Mouse (Mus musculus) gastrocnemius, adult 2 months (tissue): Measurements from ENCODE around the gene Zfpm1. TPM values are rescaled to one million over a fixed set of nuclear protein-coding genes. Genes with fewer than 3 reads are reported as not detected.

Source experiments
- DNase-seq: peaks from one replicate; pipeline ENCODE4 v3.0.0; 2022
- H3K27ac ChIP-seq: fragments of 200-600 bp; 2 replicates; pipeline ENCODE4 v1.8.1; 2022; ENCODE audit warnings: mild to moderate bottlenecking
- H3K4me3 ChIP-seq: fragments of 200-600 bp; 2 replicates; pipeline ENCODE4 v1.8.1; 2022; ENCODE audit warnings: mild to moderate bottlenecking, moderate library complexity
- CTCF ChIP-seq: fragments of 200-600 bp; IDR thresholded peaks from 2 replicates; pipeline ENCODE4 v1.8.1; 2022; ENCODE audit warnings: antibody characterized with exemption, mild to moderate bottlenecking, moderate library complexity
- intact Hi-C: fragments of 180-260 bp; cut with DNase I; formaldehyde crosslinking; loops from one replicate; pipeline ENCODE4 v1.15.1; 2025
- total RNA-seq, 2 experiments: library from RNA; stranded (reverse); gene quantifications; 2 replicates each; pipeline ENCODE4 v1.2.3; 2021

Gene Zfpm1
- total RNA-seq, 2 experiments from 2014 or later: 6.6 to 8.8 TPM

- TF ChIP-seq CTCF: no peak
- H3K4me3 ChIP-seq: no peak overlapping the region
- H3K27ac ChIP-seq: no peak overlapping the region
- DNase-seq: no peak
- intact Hi-C loops: no loop called here
These were observed 43.3 kb downstream of the Zfpm1 start for GRCm38 (mm10) chr8:122325196-122325595.

GRCm38 (mm10) chr8:122326114-122326542, 44.2 kb downstream of the Zfpm1 start:
- Histone ChIP-seq H3K4me3 (no peak overlapping the region), H3K27ac (no peak overlapping the region)
- DNase-seq: no peak
- intact Hi-C loops: no loop called here
- TF ChIP-seq CTCF: no peak

GRCm38 (mm10) chr8:122329072-122329471, 47.1 kb downstream of the Zfpm1 start:
- Histone ChIP-seq H3K27ac (no peak overlapping the region), H3K4me3 (no peak overlapping the region)
- intact Hi-C loops: no loop called here
- TF ChIP-seq CTCF: no peak
- no peak for DNase-seq

DNA sequence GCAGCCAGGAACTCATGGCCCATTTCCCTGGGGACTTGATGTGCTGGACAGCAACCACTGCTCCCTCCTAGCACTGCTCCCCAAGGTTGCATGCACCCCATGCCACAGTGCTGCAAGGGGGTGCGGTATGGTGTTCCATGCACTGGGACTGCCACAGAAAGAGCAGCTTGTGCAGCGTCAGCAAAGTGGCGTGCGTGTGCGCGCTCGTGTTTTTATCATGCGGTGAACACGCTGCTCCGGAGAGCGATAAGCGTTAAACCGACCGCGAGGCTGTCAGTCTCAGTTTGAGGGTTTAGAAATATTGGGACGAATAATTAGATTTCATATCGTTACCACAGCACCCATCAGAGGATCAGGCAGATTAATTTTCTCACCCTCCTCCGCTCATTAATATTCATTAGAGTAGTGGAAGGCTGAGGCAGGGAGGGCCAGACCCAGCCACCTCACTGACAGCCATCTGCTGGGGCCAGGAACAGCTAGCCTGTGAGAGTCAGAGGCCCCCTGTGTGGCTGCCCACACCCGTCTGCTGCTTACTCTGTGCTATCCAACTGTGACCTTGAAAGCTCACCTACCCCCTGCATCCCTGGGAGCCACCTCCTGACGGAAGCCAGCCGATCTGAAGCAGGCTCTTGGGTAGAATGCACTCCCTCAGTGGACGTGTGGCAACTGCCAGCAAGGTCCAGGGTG, 47.8 kb downstream of the Zfpm1 start:
- no peak for DNase-seq
- intact Hi-C loops: loop anchor here (10.0 kb wide), 2 partner anchors 165 to 355 kb away; no protein-coding TSS in a partner anchor
- Histone ChIP-seq H3K4me3 (no peak overlapping the region), H3K27ac (no peak overlapping the region)
- TF ChIP-seq CTCF: no peak

DNA sequence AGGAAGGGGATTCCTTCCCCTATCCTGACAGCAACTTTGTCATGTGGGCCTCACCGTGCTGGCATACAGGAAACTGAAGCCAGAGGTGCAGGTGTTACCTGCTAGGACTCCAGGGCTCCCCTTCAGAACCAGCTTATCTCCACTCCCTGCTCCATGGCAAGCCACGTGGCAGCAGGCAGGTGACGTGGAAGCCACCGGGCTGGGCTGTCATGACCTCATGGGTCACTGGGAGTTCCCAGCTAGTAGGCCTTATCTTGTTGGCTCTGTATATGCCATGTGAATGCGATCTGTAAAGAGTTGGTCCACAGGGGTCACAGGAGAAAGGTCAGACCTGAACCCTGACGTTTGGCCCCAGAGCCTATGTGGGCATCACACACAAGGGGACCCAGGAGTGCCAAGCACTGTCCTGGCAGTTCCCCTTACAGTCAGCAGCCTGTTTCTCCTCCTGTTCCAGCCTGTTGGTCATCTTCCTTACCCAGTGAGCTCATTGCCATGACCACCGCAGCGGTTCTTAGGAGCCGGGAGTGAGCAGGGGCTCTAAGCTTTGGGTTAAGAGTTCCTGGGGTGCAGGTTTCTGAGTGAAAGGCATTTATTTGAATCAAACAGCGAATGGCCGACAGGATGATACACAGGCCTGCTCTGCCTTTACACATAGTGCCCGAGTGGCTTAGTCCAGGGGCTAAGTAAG, 48.6 kb downstream of the Zfpm1 start:
- Histone ChIP-seq H3K4me3 (no peak overlapping the region), H3K27ac (peak overlapping the region; percentile 41)
- DNase-seq: no peak
- intact Hi-C loops: loop anchor here (10.0 kb wide), 2 partner anchors 166 to 356 kb away; no protein-coding TSS in a partner anchor
- TF ChIP-seq CTCF: no peak

DNA sequence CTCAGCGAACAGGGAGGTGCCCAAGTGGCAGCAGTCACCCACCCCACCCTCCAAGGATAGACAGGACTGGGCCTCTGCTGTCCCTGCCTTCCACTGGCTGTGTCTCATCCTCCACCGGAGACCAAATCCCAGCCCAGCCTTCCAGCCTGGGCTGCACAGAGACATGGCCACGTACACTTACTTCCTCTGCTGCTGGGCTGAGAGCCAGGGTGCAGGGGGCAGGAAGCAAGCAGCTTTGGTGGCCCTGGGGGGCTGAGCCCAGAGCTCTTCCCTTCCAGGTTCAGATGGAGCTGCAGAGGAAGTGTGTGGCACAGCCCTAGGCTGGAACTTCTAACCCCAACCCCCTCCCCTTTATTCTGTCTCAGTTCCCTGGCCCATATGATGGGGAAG, 49.2 kb downstream of the Zfpm1 start:
- no peak for TF ChIP-seq CTCF
- H3K4me3 ChIP-seq: no peak overlapping the region
- DNase-seq: peak; percentile 59
- intact Hi-C loops: loop anchor here (10.0 kb wide), 2 partner anchors 166 to 356 kb away; no protein-coding TSS in a partner anchor
- peak overlapping the region; percentile 41 for H3K27ac ChIP-seq

GRCm38 (mm10) chr8:122332753-122333506, 51.0 kb downstream of the Zfpm1 start:
- Histone ChIP-seq H3K27ac (no peak overlapping the region), H3K4me3 (no peak overlapping the region)
- intact Hi-C loops: loop anchor here (1.0 to 10.0 kb wide), 4 partner anchors 50 to 358 kb away; partner anchors contain the start of gene Zfpm1
- peak; percentile 88 for DNase-seq
- no peak; the same call in 1 of the 2 replicates for TF ChIP-seq CTCF

DNA sequence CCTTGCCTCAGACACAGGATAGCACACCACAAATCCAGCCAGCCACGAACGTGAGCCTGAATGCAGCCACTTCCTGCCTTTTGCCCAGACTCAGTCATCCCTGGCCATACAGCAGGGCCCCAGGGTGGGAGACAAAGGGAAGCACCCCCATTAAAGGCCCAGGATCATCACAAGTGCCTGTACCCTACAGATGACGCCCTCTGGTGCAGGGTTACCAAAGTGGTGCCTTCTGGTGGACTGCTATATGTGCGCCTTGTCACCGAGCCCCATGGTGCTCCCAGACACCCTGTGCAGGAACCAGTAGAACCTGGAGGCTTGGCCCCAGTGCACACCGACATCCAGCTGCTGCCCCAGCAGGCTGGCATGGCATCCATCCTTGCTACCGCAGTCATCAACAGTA, 51.6 kb downstream of the Zfpm1 start:
- no peak for TF ChIP-seq CTCF
- no peak for DNase-seq
- intact Hi-C loops: loop anchor here (1.0 to 10.0 kb wide), 4 partner anchors 51 to 359 kb away; partner anchors contain the start of gene Zfpm1

DNA sequence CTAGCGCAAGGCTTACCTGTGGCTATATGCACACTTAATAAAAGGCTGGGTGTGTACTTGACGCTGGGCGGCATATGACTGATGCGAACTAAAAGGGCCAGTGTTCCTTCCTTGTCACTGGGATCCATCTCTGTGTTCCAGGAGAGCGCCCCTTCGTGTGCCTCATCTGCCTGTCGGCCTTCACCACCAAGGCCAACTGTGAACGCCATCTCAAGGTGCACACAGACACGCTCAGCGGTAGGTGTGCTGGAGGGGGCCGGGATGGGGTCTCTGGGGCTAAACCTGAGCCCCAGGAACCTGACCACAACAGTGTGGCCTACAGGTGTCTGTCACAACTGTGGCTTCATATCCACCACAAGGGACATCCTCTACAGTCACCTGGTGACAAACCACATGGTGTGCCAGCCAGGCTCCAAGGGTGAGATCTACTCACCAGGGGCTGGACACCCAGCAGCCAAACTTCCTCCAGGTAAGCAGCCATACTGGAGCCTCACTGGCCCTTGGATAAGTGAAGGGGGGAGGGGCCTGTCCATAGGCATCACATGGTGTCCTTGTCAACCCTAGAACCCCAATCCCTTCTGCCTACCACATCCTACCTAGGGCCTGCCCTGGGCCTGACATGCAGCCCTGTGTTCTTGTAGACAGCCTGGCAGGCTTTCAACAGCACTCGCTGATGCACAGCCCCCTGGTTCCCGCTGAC, 53.0 kb downstream of the Zfpm1 start:
- no peak for TF ChIP-seq CTCF
- no peak for DNase-seq

More for the DNA sequence above, 51.6 kb downstream of the Zfpm1 start:
- Histone ChIP-seq H3K27ac (no peak overlapping the region), H3K4me3 (no peak overlapping the region)

DNA sequence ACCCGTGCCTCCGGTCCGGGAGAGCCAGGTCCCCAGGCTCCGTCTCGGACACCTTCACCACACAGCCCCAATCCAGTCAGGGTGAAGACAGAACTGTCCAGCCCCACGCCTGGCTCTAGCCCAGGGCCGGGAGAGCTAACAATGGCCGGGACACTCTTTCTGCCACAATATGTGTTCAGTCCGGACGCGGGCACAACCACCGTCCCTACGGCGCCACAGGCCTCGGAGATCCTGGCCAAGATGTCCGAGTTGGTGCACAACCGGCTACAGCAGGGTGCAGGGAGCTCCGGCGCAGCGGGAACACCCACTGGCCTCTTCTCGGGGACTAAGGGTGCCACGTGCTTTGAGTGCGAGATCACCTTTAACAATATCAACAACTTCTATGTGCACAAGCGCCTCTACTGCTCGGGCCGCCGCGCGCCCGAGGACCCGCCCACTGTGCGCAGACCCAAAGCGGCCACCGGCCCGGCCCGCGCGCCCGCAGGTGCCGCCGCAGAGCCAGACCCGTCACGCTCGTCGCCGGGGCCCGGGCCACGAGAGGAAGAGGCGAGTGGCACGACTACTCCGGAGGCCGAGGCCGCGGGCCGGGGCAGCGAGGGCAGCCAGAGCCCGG, 53.8 kb downstream of the Zfpm1 start:
- intact Hi-C loops: loop anchor here (5.0 to 10.0 kb wide), 3 partner anchors 37 to 361 kb away; no protein-coding TSS in a partner anchor
- DNase-seq: peak; percentile 56
- no peak for TF ChIP-seq CTCF
- peak overlapping the region; percentile 84 for H3K4me3 ChIP-seq
- peak overlapping the region; percentile 78 for H3K27ac ChIP-seq

More for the DNA sequence above, 53.0 kb downstream of the Zfpm1 start:
- Histone ChIP-seq H3K27ac (no peak overlapping the region), H3K4me3 (no peak overlapping the region)
- intact Hi-C loops: loop anchor here (5.0 to 10.0 kb wide), 3 partner anchors 37 to 360 kb away; no protein-coding TSS in a partner anchor

- H3K4me3 ChIP-seq: peak overlapping the region; percentile 84
- intact Hi-C loops: loop anchor here (5.0 to 10.0 kb wide), 3 partner anchors 36 to 362 kb away; no protein-coding TSS in a partner anchor
- TF ChIP-seq CTCF: peak; percentile 13; the same call in 1 of the 2 replicates
- peak overlapping the region; percentile 78 for H3K27ac ChIP-seq
- DNase-seq: peak; percentile 80
These were observed 54.4 kb downstream of the Zfpm1 start for GRCm38 (mm10) chr8:122336251-122336910.
